Mouse (Mus musculus) lung, embryonic 16.5 days (tissue): ENCODE data around the gene Spef2. TPM values are rescaled to one million over a fixed set of nuclear protein-coding genes. Genes with fewer than 3 reads are reported as not detected.

Experiments
- polyA plus RNA-seq: library from polyadenylated mRNA; unstranded; fragments of >200 nt; fragmentation: Nextera tagmentation; extraction: Ambion mirVana; gene quantifications from 2 replicates; pipeline ENCODE4 v1.2.1, GENCODE M21; 2015

Gene Spef2
- polyA plus RNA-seq, 1 experiment from 2014 or later, result 2.5 TPM

Other genes with a start within 250 kb of the Spef2 start
- gene Il7r, start 218.7 kb downstream of the Spef2 start, polyA plus RNA-seq, result 0.50 and 0.78 TPM in 2 replicates